Mouse (Mus musculus): ENCODE measurements around the gene Dnah7c.
"Not testable (repeated sequence)": the region's sequence is repeated elsewhere in the genome, so short reads cannot be mapped to it uniquely, and the experiment has no call there.

Dnah7c gene

GRCm38 (mm10) chr1:46725719-46726118, 300.3 kb downstream of the Dnah7c start:
- in situ Hi-C loops (cut with MboI; ENCODE audit: low sequenced_read_pairs), result not testable (repeated sequence)

DNA sequence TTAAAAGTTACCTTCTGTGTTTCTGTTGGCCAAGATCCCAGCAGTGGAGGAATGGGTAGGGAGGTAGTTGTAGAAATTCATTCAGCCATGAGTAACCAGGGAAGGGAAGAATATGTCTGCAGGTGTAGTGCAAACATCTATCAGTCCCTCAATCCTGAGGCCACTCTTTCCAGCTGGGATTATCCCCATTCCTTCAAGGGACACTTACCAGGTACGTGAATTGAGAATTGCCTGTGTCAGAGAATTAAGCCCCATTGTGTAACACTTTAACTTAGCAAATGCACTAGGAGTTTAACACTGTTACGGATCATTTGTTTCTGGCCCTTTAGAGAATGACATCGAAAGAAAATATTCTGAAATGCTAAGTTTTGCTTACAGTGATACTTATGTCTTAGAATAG, 304.3 kb downstream of the Dnah7c start:
- in situ Hi-C loops (cut with MboI; ENCODE audit: low sequenced_read_pairs), result not testable (repeated sequence)

DNA sequence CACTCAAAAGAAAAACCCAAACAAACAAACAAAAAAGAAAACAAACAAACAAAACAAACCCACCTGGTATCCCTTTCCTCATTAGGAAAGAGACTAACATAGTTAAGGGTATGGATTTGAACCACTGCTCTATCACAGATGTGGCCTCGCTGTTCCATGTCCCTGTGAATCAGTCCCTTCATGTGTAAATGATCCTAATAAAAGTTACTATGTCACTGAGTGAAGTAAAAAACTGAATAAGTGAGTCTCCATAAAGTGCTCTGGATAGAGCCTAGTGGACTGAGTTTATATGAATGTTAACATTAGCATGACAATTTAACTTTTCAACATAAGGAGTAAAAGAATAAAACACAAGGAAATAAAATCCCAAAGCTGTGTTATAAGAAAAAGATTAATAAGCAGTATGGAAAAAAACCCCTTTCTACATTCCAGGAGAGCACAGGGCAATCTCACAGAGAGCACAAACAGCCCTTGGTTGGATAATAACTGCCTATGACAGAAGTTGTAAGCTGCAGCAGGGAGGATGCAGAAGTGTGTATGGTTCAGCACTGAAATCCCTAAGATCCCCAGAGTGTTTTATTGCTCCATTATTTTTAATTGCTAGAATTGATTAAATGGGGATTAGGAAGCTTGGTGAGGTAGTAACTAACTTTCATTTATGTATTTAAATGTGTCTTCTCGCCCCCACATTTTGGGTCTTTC, 308.2 kb downstream of the Dnah7c start:
- in situ Hi-C loops (cut with MboI; ENCODE audit: low sequenced_read_pairs), result not testable (repeated sequence)

DNA sequence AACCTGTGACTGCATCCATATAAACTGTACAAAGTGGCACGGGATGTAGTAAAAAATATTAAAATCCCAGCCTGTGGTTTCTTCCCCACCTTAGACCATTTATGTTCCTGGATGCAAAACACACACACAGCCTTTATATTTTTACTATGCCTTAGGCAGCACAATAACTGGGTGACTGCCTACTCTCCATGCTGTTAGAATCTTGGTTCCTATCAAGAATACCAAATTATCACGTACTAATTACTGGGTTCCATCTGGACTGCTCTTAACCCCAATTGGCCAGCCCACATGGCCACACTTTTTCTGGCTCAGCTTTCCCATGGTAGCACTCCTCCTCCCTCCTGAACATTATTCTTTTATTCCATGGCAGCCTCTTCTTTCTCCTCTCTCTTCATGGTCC, 309.1 kb downstream of the Dnah7c start:
- in situ Hi-C loops (cut with MboI; ENCODE audit: low sequenced_read_pairs), result not testable (repeated sequence)

DNA sequence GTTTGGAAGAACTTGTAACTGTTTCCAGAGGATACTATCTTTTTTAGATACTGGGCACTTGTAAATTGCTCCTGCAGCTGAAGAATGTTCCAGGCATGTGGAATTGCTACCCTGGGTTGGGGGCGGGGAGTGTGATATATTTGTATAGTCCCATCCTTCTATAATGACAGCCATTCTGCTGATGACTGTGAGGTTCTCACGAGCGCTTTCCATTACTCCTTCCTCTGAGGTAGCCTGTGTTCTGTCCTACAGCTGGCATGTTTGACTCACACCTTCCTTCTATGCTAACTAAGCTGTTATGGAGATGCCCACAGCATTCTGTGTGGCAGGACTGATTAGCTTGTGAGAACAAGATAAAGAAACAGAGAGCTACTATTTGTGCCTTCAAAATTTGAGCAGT, 339.2 kb downstream of the Dnah7c start:
- in situ Hi-C loops (cut with MboI; ENCODE audit: low sequenced_read_pairs), result not testable (repeated sequence)

GRCm38 (mm10) chr1:46769318-46769717, 343.9 kb downstream of the Dnah7c start:
- in situ Hi-C loops (cut with MboI; ENCODE audit: low sequenced_read_pairs), result not testable (repeated sequence)

DNA sequence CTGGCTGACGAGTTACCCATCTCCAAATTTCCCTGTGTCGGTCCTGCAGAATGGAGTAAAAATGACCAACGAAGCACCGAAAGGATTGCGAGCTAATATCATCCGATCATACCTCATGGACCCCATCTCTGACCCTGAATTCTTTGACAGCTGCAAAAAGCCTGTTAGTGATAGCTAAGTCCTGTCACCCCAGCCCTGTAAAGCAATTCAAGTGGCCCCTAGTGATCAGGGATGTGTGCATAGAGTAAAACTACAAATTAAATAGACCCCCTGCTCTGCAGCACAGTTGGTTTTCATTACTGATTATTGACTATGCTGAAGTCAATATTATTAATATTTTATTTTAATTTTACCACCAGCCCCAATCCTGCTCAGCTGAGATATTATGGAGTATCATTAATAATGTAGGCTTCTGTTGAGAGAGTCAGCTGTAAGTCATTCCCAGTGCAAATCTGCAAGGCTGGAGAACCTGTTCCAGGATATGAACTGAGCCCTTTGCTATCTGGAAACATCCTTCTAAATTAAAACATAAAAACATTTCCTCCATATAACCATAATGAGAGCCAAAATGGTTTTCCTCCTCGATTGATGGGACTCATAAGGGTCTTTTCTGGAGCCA, 344.8 kb downstream of the Dnah7c start:
- in situ Hi-C loops (cut with MboI; ENCODE audit: low sequenced_read_pairs), result not testable (repeated sequence)

- in situ Hi-C loops (cut with MboI; ENCODE audit: low sequenced_read_pairs), result not testable (repeated sequence)
Measured at GRCm38 (mm10) chr1:46782227-46782626, 356.8 kb downstream of the Dnah7c start.

DNA sequence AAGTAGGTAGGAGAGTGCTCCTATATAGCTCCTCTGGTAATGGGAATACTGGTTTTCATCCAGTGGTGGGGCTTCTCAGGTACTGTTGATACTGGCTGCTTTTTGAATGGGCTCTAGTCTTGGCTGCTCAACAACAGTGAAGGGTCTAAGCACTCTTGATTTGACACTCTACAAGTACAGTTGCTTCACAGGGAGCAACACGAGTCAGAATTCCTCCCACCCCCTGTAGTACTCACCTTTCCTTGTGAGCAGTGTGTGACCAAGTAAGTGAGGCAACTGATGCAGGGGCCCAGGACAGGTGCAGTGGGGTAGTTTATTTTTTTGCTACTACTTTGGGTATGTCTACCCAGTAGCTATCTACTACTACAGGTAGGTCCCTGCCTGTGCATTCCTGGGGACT, 379.7 kb downstream of the Dnah7c start:
- in situ Hi-C loops (cut with MboI; ENCODE audit: low sequenced_read_pairs), result no loop called here

GRCm38 (mm10) chr1:46808630-46809029, 383.2 kb downstream of the Dnah7c start:
- in situ Hi-C loops (cut with MboI; ENCODE audit: low sequenced_read_pairs), result not testable (repeated sequence)

DNA sequence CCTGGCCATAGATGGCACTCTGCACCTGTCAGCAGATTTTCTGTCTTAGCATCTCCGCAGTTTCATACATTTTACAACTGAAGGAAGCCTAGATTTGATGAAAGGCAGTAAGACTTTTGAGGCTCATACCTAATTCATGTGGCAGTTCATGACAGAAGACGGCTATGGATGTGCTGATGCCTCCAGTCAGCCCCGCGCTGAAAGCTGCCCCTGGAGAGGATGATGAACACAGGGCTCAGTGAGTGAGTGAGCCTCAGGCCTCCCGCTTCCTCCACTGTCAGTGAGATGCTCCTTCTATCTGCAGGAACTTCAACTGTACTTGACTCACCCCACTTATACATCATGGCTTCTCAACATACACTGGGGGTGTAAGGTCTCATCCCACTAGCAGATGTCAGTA, 392.5 kb downstream of the Dnah7c start:
- in situ Hi-C loops (cut with MboI; ENCODE audit: low sequenced_read_pairs), result no loop called here

GRCm38 (mm10) chr1:46822256-46822972, 397.0 kb downstream of the Dnah7c start:
- in situ Hi-C loops (cut with MboI; ENCODE audit: low sequenced_read_pairs), result no loop called here

- in situ Hi-C loops (cut with MboI; ENCODE audit: low sequenced_read_pairs), result no loop called here
Measured at GRCm38 (mm10) chr1:46830066-46830843, 404.9 kb downstream of the Dnah7c start.

GRCm38 (mm10) chr1:46831927-46832326, 406.5 kb downstream of the Dnah7c start:
- in situ Hi-C loops (cut with MboI; ENCODE audit: low sequenced_read_pairs), result no loop called here

DNA sequence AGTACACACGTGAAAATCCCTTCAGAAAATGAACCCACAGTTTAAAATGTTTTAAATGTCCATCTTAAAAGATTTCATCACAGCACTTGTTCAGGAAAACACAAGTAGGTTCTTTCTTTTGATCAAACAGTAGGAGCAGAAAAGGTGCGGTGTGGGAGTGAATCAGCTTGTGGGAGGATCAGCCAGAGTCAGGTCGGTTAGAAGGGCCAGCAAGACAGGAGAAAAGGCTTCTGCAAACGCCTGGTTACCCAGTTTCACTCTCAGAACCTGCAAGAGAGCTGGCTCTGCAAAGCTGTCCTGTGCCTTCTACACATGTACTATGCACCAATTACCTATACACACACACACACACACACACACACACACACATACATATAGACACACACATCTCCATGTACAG, 418.0 kb downstream of the Dnah7c start:
- in situ Hi-C loops (cut with MboI; ENCODE audit: low sequenced_read_pairs), result no loop called here

GRCm38 (mm10) chr1:46844281-46844680, 418.9 kb downstream of the Dnah7c start:
- in situ Hi-C loops (cut with MboI; ENCODE audit: low sequenced_read_pairs), result no loop called here

GRCm38 (mm10) chr1:46845221-46845620, 419.8 kb downstream of the Dnah7c start:
- in situ Hi-C loops (cut with MboI; ENCODE audit: low sequenced_read_pairs), result no loop called here

DNA sequence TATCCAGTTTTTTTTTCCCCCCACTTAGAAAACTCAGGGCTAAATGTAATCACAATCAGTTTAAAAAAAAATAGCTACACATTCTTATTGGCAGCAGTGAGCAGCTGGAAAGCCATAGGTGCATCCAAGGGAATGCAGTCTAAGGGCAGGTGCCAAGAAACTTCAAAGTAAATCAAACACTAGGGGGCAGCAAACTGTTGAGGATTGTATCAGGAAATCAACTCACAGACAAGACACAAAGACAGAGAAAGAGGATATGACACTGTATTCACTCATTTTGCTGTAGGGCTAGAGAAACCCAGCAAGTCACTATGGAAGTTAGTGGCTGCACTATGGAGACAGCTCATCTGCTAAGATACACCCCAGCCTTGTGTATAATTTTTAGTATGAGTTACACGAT, 424.4 kb downstream of the Dnah7c start:
- in situ Hi-C loops (cut with MboI; ENCODE audit: low sequenced_read_pairs), result no loop called here

GRCm38 (mm10) chr1:46851586-46851985, 426.2 kb downstream of the Dnah7c start:
- in situ Hi-C loops (cut with MboI; ENCODE audit: low sequenced_read_pairs), result no loop called here

DNA sequence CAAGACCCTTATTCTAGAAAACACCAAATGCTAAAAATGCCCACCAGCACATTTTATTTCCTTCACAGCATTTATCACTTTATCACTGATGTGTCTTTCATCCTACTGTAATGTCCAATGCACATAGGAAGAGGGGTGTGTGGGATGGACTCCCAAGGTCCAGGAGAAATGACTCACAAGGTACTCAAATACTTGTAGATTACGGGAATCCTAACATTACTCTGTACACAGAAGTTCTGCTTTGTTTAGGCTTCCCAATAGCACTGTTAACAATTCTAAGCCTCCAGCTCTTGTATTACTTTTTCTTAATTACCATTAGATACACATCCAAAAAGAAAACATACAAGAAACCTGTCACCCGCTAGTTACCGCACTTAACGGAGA, 426.8 kb downstream of the Dnah7c start:
- in situ Hi-C loops (cut with MboI; ENCODE audit: low sequenced_read_pairs), result no loop called here

DNA sequence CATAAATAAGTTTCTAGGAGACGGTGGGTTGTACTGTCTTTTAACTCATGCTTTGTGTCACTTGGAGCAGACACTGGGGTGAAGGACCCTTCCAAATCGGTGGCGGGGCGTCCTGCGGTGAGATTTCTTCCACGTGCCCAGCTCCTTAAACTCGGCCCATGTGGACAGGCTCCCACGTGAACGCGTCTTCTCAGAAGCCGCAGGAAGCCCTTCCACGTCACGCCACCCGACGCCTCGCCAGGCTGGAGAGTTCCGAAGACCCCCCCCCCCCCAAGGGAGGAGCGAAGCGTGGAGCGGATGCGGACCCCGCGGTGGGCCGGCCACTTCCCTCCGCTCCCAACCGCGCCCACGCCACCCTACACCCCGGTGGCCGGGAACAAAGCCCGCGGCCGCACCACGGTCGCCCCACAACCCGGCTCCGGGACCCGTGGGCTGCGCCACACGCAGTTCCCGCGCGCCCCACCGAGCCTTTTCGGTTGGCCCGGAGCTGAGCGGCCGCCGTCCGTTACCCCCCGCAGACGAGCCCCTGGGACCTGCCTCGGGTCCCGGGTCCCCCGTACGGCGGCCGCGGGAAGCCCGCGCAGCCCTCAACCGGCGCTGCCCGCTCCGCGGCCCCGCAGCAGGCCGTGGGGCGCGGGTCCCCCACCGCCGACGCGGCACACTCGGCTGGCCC, 427.3 kb downstream of the Dnah7c start:
- in situ Hi-C loops (cut with MboI; ENCODE audit: low sequenced_read_pairs), result no loop called here

All from CH12F3 (cell line).